In the genomic region with DNA sequence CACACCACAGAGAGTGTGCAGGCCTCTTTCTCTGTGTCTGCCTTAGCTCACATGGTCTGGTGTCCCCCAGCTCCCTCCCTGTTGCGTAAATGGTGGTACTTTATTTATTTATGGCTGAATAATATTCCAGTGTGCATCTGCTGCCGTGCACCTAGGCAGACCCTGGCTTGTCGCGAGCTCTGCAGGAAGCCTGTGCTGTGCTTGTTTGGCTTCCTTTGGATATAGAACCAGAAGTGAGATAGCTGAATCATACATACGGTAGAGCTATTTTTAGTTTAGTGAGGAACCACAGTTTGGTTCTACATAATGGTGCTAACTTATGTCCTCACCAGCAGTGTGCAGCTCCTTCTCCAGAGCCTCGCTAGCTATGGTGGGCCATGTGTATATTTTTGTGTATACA, we compare ENCODE assay signal across 19 mouse cellular contexts. TPM values are rescaled to one million over a fixed set of nuclear protein-coding genes. Genes with fewer than 3 reads are reported as not detected.
DNase-seq lines count a peak whose midpoint lies in the region; ATAC-seq and TF ChIP-seq lines count a peak whose summit lies in the region.
"Had no signal": no experiment of that assay in that cellular context is flagged by ENCODE, and none has a peak within 500 bp of the region (broad histone marks: within the 10 kb centered on the region; RNA-seq: fewer than 3 reads in every experiment).

No protein-coding gene starts in this region.

- TF ChIP-seq CTCF in layer of hippocampus, adult 2 months (conservative IDR thresholded peaks at IDR 0.05), result no peak
- TF ChIP-seq CTCF in bone marrow, adult 2 months (IDR thresholded peaks at IDR 0.05; ENCODE audit: control insufficient read depth, insufficient read depth, low read length), result no peak

- H3K4me1 ChIP-seq in bone marrow, adult 2 months (ENCODE audit: control insufficient read depth, insufficient read depth, low read length), result peaks cover 2% of the 10 kb centered on the region; the same call in 1 of the 2 replicates
- no peaks in the 10 kb centered on the region for H3K4me1 ChIP-seq in limb, embryonic 10.5 days
- H3K4me1 ChIP-seq: embryonic facial prominence, embryonic 12.5 days; forebrain, embryonic 10.5 days; hindbrain, embryonic 12.5 days; intestine, embryonic 15.5 days had no signal

- no peaks in the 10 kb centered on the region for H3K9me3 ChIP-seq in limb, embryonic 10.5 days (replicated peaks)
- H3K9me3 ChIP-seq: embryonic facial prominence, embryonic 12.5 days; forebrain, embryonic 10.5 days; hindbrain, embryonic 12.5 days; intestine, embryonic 15.5 days; liver, embryonic 13.5 days; neural tube, embryonic 13.5 days had no signal

- WGBS in bone marrow, adult 2 months, result 13% methylated on average over 6 of the region's 6 CpGs
- 94% methylated on average over 6 of the region's 6 CpGs for WGBS in limb, embryonic 10.5 days

- no peaks in the 10 kb centered on the region for H3K27me3 ChIP-seq in limb, embryonic 10.5 days (ENCODE audit: low read depth, poor library complexity, severe bottlenecking)
- H3K27me3 ChIP-seq: embryonic facial prominence, embryonic 12.5 days; hindbrain, embryonic 12.5 days; intestine, embryonic 15.5 days; liver, embryonic 13.5 days; neural tube, embryonic 13.5 days had no signal

- DNase-seq in layer of hippocampus, adult 2 months (ENCODE audit: low spot score in 2 of 2), result no peak
- no peak for DNase-seq in layer of hippocampus, postnatal 36 days
- DNase-seq in urinary bladder, postnatal 14 days (ENCODE audit: low spot score), result no peak
- DNase-seq in thymus, postnatal 0 days (ENCODE audit: low spot score), result no peak
- DNase-seq in limb, embryonic 10.5 days (ENCODE audit: low spot score), result no peak
- DNase-seq: cerebellum, adult 9-10 months; heart, adult 11 months; kidney, postnatal 4 days; liver, embryonic 13.5 days; thymus, postnatal 14 days had no signal

- no peak overlapping the region for H3K4me3 ChIP-seq in layer of hippocampus, adult 2 months
- no peak overlapping the region for H3K4me3 ChIP-seq in bone marrow, adult 2 months (replicated peaks; ENCODE audit: control insufficient read depth, low read depth, low read length)
- no peak overlapping the region for H3K4me3 ChIP-seq in limb, embryonic 10.5 days
- H3K4me3 ChIP-seq: embryonic facial prominence, embryonic 12.5 days; forebrain, embryonic 10.5 days; hindbrain, embryonic 12.5 days; intestine, embryonic 15.5 days; liver, embryonic 13.5 days; neural tube, embryonic 13.5 days had no signal

- peak; percentile 61 for ATAC-seq in granulocyte monocyte progenitor cell, adult 5-6 weeks (replicated peaks; ENCODE audit: poor library complexity, severe bottlenecking)
- peak; percentile 50 for ATAC-seq in megakaryocyte progenitor cell, adult 5-6 weeks (replicated peaks; ENCODE audit: poor library complexity)
- ATAC-seq: intestine, embryonic 15.5 days; midbrain, embryonic 16.5 days had no signal

- 0 out of 2 replicates have a peak overlapping the region, but pooled peaks have one; percentile 14 for H3K27ac ChIP-seq in layer of hippocampus, adult 2 months
- H3K27ac ChIP-seq in bone marrow, adult 2 months (ENCODE audit: control insufficient read depth, insufficient read depth, low read depth, low read length, poor library complexity), result peak overlapping the region; percentile 46; the same call in 1 of the 2 replicates
- no peak overlapping the region for H3K27ac ChIP-seq in limb, embryonic 10.5 days
- H3K27ac ChIP-seq: embryonic facial prominence, embryonic 12.5 days; forebrain, embryonic 10.5 days; hindbrain, embryonic 12.5 days; intestine, embryonic 15.5 days; liver, embryonic 13.5 days; neural tube, embryonic 13.5 days had no signal

- H3K36me3 ChIP-seq in limb, embryonic 10.5 days, result no peaks in the 10 kb centered on the region
- H3K36me3 ChIP-seq: embryonic facial prominence, embryonic 12.5 days; forebrain, embryonic 10.5 days; intestine, embryonic 15.5 days; liver, embryonic 13.5 days; neural tube, embryonic 13.5 days had no signal

- TF ChIP-seq POLR2A in bone marrow, adult 2 months (IDR thresholded peaks at IDR 0.05; ENCODE audit: borderline replicate concordance, control insufficient read depth, low read depth, low read length), result no peak

RNA-seq across cellular contexts. Expression of a gene that starts 11.7 kb away (rescaled TPM):
- 100 to 1,000 TPM; 243 to 252 TPM for total RNA-seq in layer of hippocampus, adult 2 months (2021)
- 100 to 1,000 TPM; 228 to 249 TPM for total RNA-seq in layer of hippocampus, postnatal 36 days (2021)
- 38.6 and 59.4 TPM in 2 replicates for polyA plus RNA-seq in bone marrow, adult 2 months (2011; ENCODE audit: insufficient read depth, insufficient read length, low replicate concordance, missing spikeins)
- total RNA-seq in granulocyte monocyte progenitor cell, adult 5-6 weeks (2014; fragmentation: Nextera tagmentation), result 106 and 113 TPM in 2 replicates
- 183 and 215 TPM in 2 replicates for total RNA-seq in granulocyte monocyte progenitor cell, adult 5-6 weeks (2017)
- 108 and 119 TPM in 2 replicates for total RNA-seq in megakaryocyte progenitor cell, adult 5-6 weeks (2015)
- 189 and 205 TPM in 2 replicates for total RNA-seq in megakaryocyte progenitor cell, adult 5-6 weeks (2017)
- 309 and 319 TPM in 2 replicates for polyA plus RNA-seq in thymus, postnatal 0 days (2015; fragmentation: Nextera tagmentation; extraction: Ambion mirVana)
- 136 and 148 TPM in 2 replicates for polyA plus RNA-seq in limb, embryonic 10.5 days (2016; fragmentation: Nextera tagmentation; extraction: Ambion mirVana)
